Mouse (Mus musculus): ENCODE data around the gene Sox2.

Sox2 gene

GRCm38 (mm10) chr3:34643536-34644115 is 6.6 kb upstream of the Sox2 start:
- DNase-seq (ENCODE audit: low spot score) = no peak

GRCm38 (mm10) chr3:34646169-34646568 is 4.0 kb upstream of the Sox2 start:
- no peak for DNase-seq (ENCODE audit: low spot score)

- no peak for DNase-seq (ENCODE audit: low spot score)
Measured at GRCm38 (mm10) chr3:34647688-34648087, 2.5 kb upstream of the Sox2 start.

- no peak for DNase-seq (ENCODE audit: low spot score)
Measured at GRCm38 (mm10) chr3:34648105-34648832, 1.9 kb upstream of the Sox2 start.

GRCm38 (mm10) chr3:34648833-34649719 is 1.1 kb upstream of the Sox2 start:
- DNase-seq (ENCODE audit: low spot score) = no peak

GRCm38 (mm10) chr3:34650621-34651361 is 586 bp downstream of the Sox2 start:
- DNase-seq (ENCODE audit: low spot score) = no peak

GRCm38 (mm10) chr3:34651486-34652170 is 1.4 kb downstream of the Sox2 start:
- DNase-seq (ENCODE audit: low spot score) = no peak

- no peak for DNase-seq (ENCODE audit: low spot score)
Measured at GRCm38 (mm10) chr3:34652616-34653015, 2.4 kb downstream of the Sox2 start.

- no peak for DNase-seq (ENCODE audit: low spot score)
Measured at GRCm38 (mm10) chr3:34653235-34653976, 3.2 kb downstream of the Sox2 start.

GRCm38 (mm10) chr3:34653977-34654500 is 3.8 kb downstream of the Sox2 start:
- DNase-seq (ENCODE audit: low spot score) = no peak

GRCm38 (mm10) chr3:34654781-34655180 is 4.6 kb downstream of the Sox2 start:
- no peak for DNase-seq (ENCODE audit: low spot score)

- DNase-seq (ENCODE audit: low spot score) = no peak
Measured at GRCm38 (mm10) chr3:34655311-34656075, 5.3 kb downstream of the Sox2 start.

- no peak for DNase-seq (ENCODE audit: low spot score)
Measured at GRCm38 (mm10) chr3:34656153-34656552, 5.9 kb downstream of the Sox2 start.

- DNase-seq (ENCODE audit: low spot score) = no peak
Measured at GRCm38 (mm10) chr3:34656813-34657700, 6.9 kb downstream of the Sox2 start.

GRCm38 (mm10) chr3:34657701-34658090 is 7.5 kb downstream of the Sox2 start:
- no peak for DNase-seq (ENCODE audit: low spot score)

GRCm38 (mm10) chr3:34658241-34658965 is 8.2 kb downstream of the Sox2 start:
- no peak for DNase-seq (ENCODE audit: low spot score)

GRCm38 (mm10) chr3:34658966-34659535 is 8.8 kb downstream of the Sox2 start:
- no peak for DNase-seq (ENCODE audit: low spot score)

- no peak for DNase-seq (ENCODE audit: low spot score)
Measured at GRCm38 (mm10) chr3:34659861-34660260, 9.7 kb downstream of the Sox2 start.
